Mouse (Mus musculus): Measurements from ENCODE around the gene Fbp1. TPM values are rescaled to one million over a fixed set of nuclear protein-coding genes. Genes with fewer than 3 reads are reported as not detected.

The Fbp1 gene
- polyA plus RNA-seq, 1 experiment from 2014 or later = 0.68 TPM

GRCm38 (mm10) chr13:62917416-62918110 is 29.5 kb upstream of the Fbp1 start:
- H3K27ac ChIP-seq (ENCODE audit: low read depth, low read length) = no peak overlapping the region

GRCm38 (mm10) chr13:62916675-62917074 is 28.6 kb upstream of the Fbp1 start:
- Histone ChIP-seq H3K36me3 (ENCODE audit: control insufficient read depth, insufficient read depth, low read length) (no peaks in the 10 kb centered on the region), H3K4me3 (ENCODE audit: low read length) (no peak overlapping the region), H3K4me2 (ENCODE audit: low read length) (no peak overlapping the region), H3K9ac (ENCODE audit: low read depth, low read length) (no peak overlapping the region), H3K4me1 (ENCODE audit: control insufficient read depth, insufficient read depth, low read depth, low read length) (no peaks in the 10 kb centered on the region), H3K27ac (ENCODE audit: low read depth, low read length) (no peak overlapping the region), H3K27me3 (replicated peaks; ENCODE audit: control insufficient read depth, insufficient read depth, low read length) (no peaks in the 10 kb centered on the region), H3K9me3 (ENCODE audit: control insufficient read depth, low read length) (no peaks in the 10 kb centered on the region; the same call in 1 of the 2 replicates)
- ATAC-seq = no peak
- WGBS = 76% methylated on average over 4 of the region's 4 CpGs

More at GRCm38 (mm10) chr13:62917416-62918110, 29.5 kb upstream of the Fbp1 start:
- Histone ChIP-seq H3K9me3 (ENCODE audit: control insufficient read depth, low read length) (no peaks in the 10 kb centered on the region; the same call in 1 of the 2 replicates), H3K4me2 (ENCODE audit: low read length) (no peak overlapping the region), H3K36me3 (ENCODE audit: control insufficient read depth, insufficient read depth, low read length) (no peaks in the 10 kb centered on the region), H3K4me3 (ENCODE audit: low read length) (no peak overlapping the region), H3K4me1 (ENCODE audit: control insufficient read depth, insufficient read depth, low read depth, low read length) (no peaks in the 10 kb centered on the region), H3K9ac (ENCODE audit: low read depth, low read length) (no peak overlapping the region), H3K27me3 (replicated peaks; ENCODE audit: control insufficient read depth, insufficient read depth, low read length) (no peaks in the 10 kb centered on the region)
- ATAC-seq = peak; percentile 92
- WGBS = 35% methylated on average over 1 of the region's 1 CpGs

- H3K27ac ChIP-seq (ENCODE audit: low read depth, low read length) = no peak overlapping the region
Measured at GRCm38 (mm10) chr13:62911575-62911974, 23.5 kb upstream of the Fbp1 start.

GRCm38 (mm10) chr13:62910206-62910605 is 22.1 kb upstream of the Fbp1 start:
- no peak for ATAC-seq
- no peak overlapping the region for H3K27ac ChIP-seq (ENCODE audit: low read depth, low read length)
- peaks cover 7% of the 10 kb centered on the region for H3K4me1 ChIP-seq (ENCODE audit: control insufficient read depth, insufficient read depth, low read depth, low read length)
- no peak overlapping the region for H3K9ac ChIP-seq (ENCODE audit: low read depth, low read length)
- no peak overlapping the region for H3K4me2 ChIP-seq (ENCODE audit: low read length)
- no peak overlapping the region for H3K4me3 ChIP-seq (ENCODE audit: low read length)
- no peaks in the 10 kb centered on the region; the same call in 1 of the 2 replicates for H3K9me3 ChIP-seq (ENCODE audit: control insufficient read depth, low read length)
- no peaks in the 10 kb centered on the region for H3K36me3 ChIP-seq (ENCODE audit: control insufficient read depth, insufficient read depth, low read length)
- WGBS = 82% methylated on average over 4 of the region's 4 CpGs
- H3K27me3 ChIP-seq (replicated peaks; ENCODE audit: control insufficient read depth, insufficient read depth, low read length) = no peaks in the 10 kb centered on the region

More at GRCm38 (mm10) chr13:62911575-62911974, 23.5 kb upstream of the Fbp1 start:
- Histone ChIP-seq H3K27me3 (replicated peaks; ENCODE audit: control insufficient read depth, insufficient read depth, low read length) (no peaks in the 10 kb centered on the region), H3K9me3 (ENCODE audit: control insufficient read depth, low read length) (no peaks in the 10 kb centered on the region; the same call in 1 of the 2 replicates), H3K9ac (ENCODE audit: low read depth, low read length) (no peak overlapping the region), H3K4me1 (ENCODE audit: control insufficient read depth, insufficient read depth, low read depth, low read length) (peaks cover 7% of the 10 kb centered on the region), H3K36me3 (ENCODE audit: control insufficient read depth, insufficient read depth, low read length) (no peaks in the 10 kb centered on the region), H3K4me3 (ENCODE audit: low read length) (no peak overlapping the region), H3K4me2 (ENCODE audit: low read length) (no peak overlapping the region)
- no peak for ATAC-seq
- 89% methylated on average over 5 of the region's 5 CpGs for WGBS

- Histone ChIP-seq H3K36me3 (ENCODE audit: control insufficient read depth, insufficient read depth, low read length) (no peaks in the 10 kb centered on the region), H3K9ac (ENCODE audit: low read depth, low read length) (no peak overlapping the region), H3K4me2 (ENCODE audit: low read length) (no peak overlapping the region), H3K9me3 (ENCODE audit: control insufficient read depth, low read length) (no peaks in the 10 kb centered on the region), H3K4me3 (ENCODE audit: low read length) (no peak overlapping the region), H3K4me1 (ENCODE audit: control insufficient read depth, insufficient read depth, low read depth, low read length) (peaks cover 7% of the 10 kb centered on the region), H3K27ac (ENCODE audit: low read depth, low read length) (no peak overlapping the region), H3K27me3 (replicated peaks; ENCODE audit: control insufficient read depth, insufficient read depth, low read length) (no peaks in the 10 kb centered on the region)
- 70% methylated on average over 5 of the region's 5 CpGs for WGBS
- ATAC-seq = no peak
Measured at GRCm38 (mm10) chr13:62909776-62910175, 21.7 kb upstream of the Fbp1 start.

- H3K36me3 ChIP-seq (ENCODE audit: control insufficient read depth, insufficient read depth, low read length) = no peaks in the 10 kb centered on the region
- H3K27ac ChIP-seq (ENCODE audit: low read depth, low read length) = no peak overlapping the region
- no peak overlapping the region for H3K9ac ChIP-seq (ENCODE audit: low read depth, low read length)
- peaks cover 7% of the 10 kb centered on the region for H3K4me1 ChIP-seq (ENCODE audit: control insufficient read depth, insufficient read depth, low read depth, low read length)
- WGBS = 37% methylated on average over 8 of the region's 8 CpGs
- no peaks in the 10 kb centered on the region for H3K9me3 ChIP-seq (ENCODE audit: control insufficient read depth, low read length)
- H3K4me2 ChIP-seq (ENCODE audit: low read length) = peak overlapping the region; percentile 33
- no peaks in the 10 kb centered on the region for H3K27me3 ChIP-seq (replicated peaks; ENCODE audit: control insufficient read depth, insufficient read depth, low read length)
- H3K4me3 ChIP-seq (ENCODE audit: low read length) = no peak overlapping the region
- ATAC-seq = peak; percentile 41
Measured at GRCm38 (mm10) chr13:62908163-62908559, 20.1 kb upstream of the Fbp1 start.

GRCm38 (mm10) chr13:62907527-62908162 is 19.6 kb upstream of the Fbp1 start:
- Histone ChIP-seq H3K36me3 (ENCODE audit: control insufficient read depth, insufficient read depth, low read length) (no peaks in the 10 kb centered on the region), H3K4me3 (ENCODE audit: low read length) (no peak overlapping the region), H3K4me1 (ENCODE audit: control insufficient read depth, insufficient read depth, low read depth, low read length) (peaks cover 7% of the 10 kb centered on the region), H3K4me2 (ENCODE audit: low read length) (peak overlapping the region; percentile 33), H3K9me3 (ENCODE audit: control insufficient read depth, low read length) (no peaks in the 10 kb centered on the region), H3K27ac (ENCODE audit: low read depth, low read length) (no peak overlapping the region), H3K27me3 (replicated peaks; ENCODE audit: control insufficient read depth, insufficient read depth, low read length) (no peaks in the 10 kb centered on the region), H3K9ac (ENCODE audit: low read depth, low read length) (no peak overlapping the region)
- 66% methylated on average over 14 of the region's 14 CpGs for WGBS
- peak; percentile 63; the same call in 1 of the 2 replicates for ATAC-seq

- ATAC-seq = no peak
- H3K36me3 ChIP-seq (ENCODE audit: control insufficient read depth, insufficient read depth, low read length) = no peaks in the 10 kb centered on the region
- no peak overlapping the region for H3K27ac ChIP-seq (ENCODE audit: low read depth, low read length)
- H3K4me3 ChIP-seq (ENCODE audit: low read length) = no peak overlapping the region
- H3K9me3 ChIP-seq (ENCODE audit: control insufficient read depth, low read length) = no peaks in the 10 kb centered on the region
- H3K4me1 ChIP-seq (ENCODE audit: control insufficient read depth, insufficient read depth, low read depth, low read length) = no peaks in the 10 kb centered on the region
- no peaks in the 10 kb centered on the region for H3K27me3 ChIP-seq (replicated peaks; ENCODE audit: control insufficient read depth, insufficient read depth, low read length)
- H3K4me2 ChIP-seq (ENCODE audit: low read length) = no peak overlapping the region
- H3K9ac ChIP-seq (ENCODE audit: low read depth, low read length) = no peak overlapping the region
Measured at GRCm38 (mm10) chr13:62901139-62901538, 13.1 kb upstream of the Fbp1 start.

GRCm38 (mm10) chr13:62897927-62898646 is 10.0 kb upstream of the Fbp1 start:
- Histone ChIP-seq H3K9me3 (ENCODE audit: control insufficient read depth, low read length) (no peaks in the 10 kb centered on the region), H3K4me3 (ENCODE audit: low read length) (no peak overlapping the region), H3K27me3 (replicated peaks; ENCODE audit: control insufficient read depth, insufficient read depth, low read length) (no peaks in the 10 kb centered on the region), H3K27ac (ENCODE audit: low read depth, low read length) (no peak overlapping the region), H3K9ac (ENCODE audit: low read depth, low read length) (no peak overlapping the region), H3K36me3 (ENCODE audit: control insufficient read depth, insufficient read depth, low read length) (no peaks in the 10 kb centered on the region), H3K4me2 (ENCODE audit: low read length) (no peak overlapping the region), H3K4me1 (ENCODE audit: control insufficient read depth, insufficient read depth, low read depth, low read length) (no peaks in the 10 kb centered on the region)
- 83% methylated on average over 4 of the region's 4 CpGs for WGBS
- peak; percentile 93 for ATAC-seq
